Mouse (Mus musculus) bone marrow macrophage, adult 2 months (primary cell): ENCODE results near the gene Plcd1. TPM values are rescaled to one million over a fixed set of nuclear protein-coding genes. Genes with fewer than 3 reads are reported as not detected.

Source experiments
- H3K27ac ChIP-seq: 2 replicates; pipeline ENCODE4 v1.5.1; 2012; ENCODE audit warnings: low read depth, low read length; ENCODE audit not compliant: insufficient read depth
- H3K4me1 ChIP-seq: 2 replicates; pipeline ENCODE4 v1.6.1; 2012; ENCODE audit warnings: low read length; ENCODE audit not compliant: control insufficient read depth, insufficient read depth
- H3K4me3 ChIP-seq: 2 replicates; pipeline ENCODE4 v1.5.1; 2012; ENCODE audit warnings: mild to moderate bottlenecking, low read length, moderate library complexity; ENCODE audit not compliant: insufficient read depth
- CTCF ChIP-seq: IDR thresholded peaks from 2 replicates; pipeline ENCODE4 v1.5.1; 2012; ENCODE audit warnings: low read depth, mild to moderate bottlenecking, low read length, moderate library complexity
- POLR2A ChIP-seq: IDR thresholded peaks from 2 replicates; pipeline ENCODE4 v1.6.1; 2012; ENCODE audit warnings: mild to moderate bottlenecking, low read depth, low read length, borderline replicate concordance
- polyA plus RNA-seq: library from polyadenylated mRNA; stranded (reverse); fragments of >200 nt; gene quantifications from 2 replicates; pipeline ENCODE4 v1.2.4, GENCODE M21; 2012; ENCODE audit not compliant: missing spikeins, insufficient read depth, insufficient read length

Gene Plcd1
- polyA plus RNA-seq, 1 experiment, result 1.7 TPM

DNA sequence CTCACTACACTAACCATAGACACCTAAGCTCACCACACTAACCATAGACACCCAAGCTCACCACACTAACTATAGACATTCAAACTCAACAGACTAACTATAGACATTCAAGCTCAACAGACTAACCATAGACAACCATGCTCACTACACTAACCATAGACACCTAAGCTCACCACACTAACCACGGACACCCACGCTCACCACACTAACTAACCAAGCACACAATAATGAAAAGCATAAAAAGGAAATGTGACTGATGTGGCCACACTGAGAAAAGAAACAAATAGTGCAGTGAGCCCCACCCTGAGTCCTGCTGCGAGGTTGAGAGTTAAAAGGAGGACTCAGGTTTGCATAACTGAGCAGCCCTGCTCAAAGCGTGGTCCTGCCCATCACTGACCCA, 38.0 kb downstream of the Plcd1 start:
- Histone ChIP-seq H3K27ac (no peak overlapping the region), H3K4me3 (no peak overlapping the region), H3K4me1 (peaks cover 8% of the 10 kb centered on the region)
- TF ChIP-seq CTCF (no peak), POLR2A (no peak)

- TF ChIP-seq CTCF (no peak), POLR2A (no peak)
- Histone ChIP-seq H3K27ac (no peak overlapping the region), H3K4me3 (no peak overlapping the region), H3K4me1 (peaks cover 8% of the 10 kb centered on the region)
Measured at GRCm38 (mm10) chr9:119053964-119054576, 39.2 kb downstream of the Plcd1 start.

- H3K4me3 ChIP-seq, result no peak within 1 kb of the TSS
- H3K27ac ChIP-seq, result no peak within 1 kb of the TSS
- H3K4me1 ChIP-seq, result peaks cover 8% of the 10 kb centered on the region
- TF ChIP-seq POLR2A (no peak), CTCF (no peak)
Measured at GRCm38 (mm10) chr9:119052154-119052944, 41.0 kb downstream of the Plcd1 start, which contains the start of gene Vill. TSS of gene Vill (plus strand) at chr9:119052778.

- H3K27ac ChIP-seq, result no peak overlapping the region
- peaks cover 8% of the 10 kb centered on the region for H3K4me1 ChIP-seq
- TF ChIP-seq POLR2A, result no peak
- no peak for TF ChIP-seq CTCF
- no peak overlapping the region for H3K4me3 ChIP-seq
Measured at GRCm38 (mm10) chr9:119051158-119051557, 42.1 kb downstream of the Plcd1 start.

DNA sequence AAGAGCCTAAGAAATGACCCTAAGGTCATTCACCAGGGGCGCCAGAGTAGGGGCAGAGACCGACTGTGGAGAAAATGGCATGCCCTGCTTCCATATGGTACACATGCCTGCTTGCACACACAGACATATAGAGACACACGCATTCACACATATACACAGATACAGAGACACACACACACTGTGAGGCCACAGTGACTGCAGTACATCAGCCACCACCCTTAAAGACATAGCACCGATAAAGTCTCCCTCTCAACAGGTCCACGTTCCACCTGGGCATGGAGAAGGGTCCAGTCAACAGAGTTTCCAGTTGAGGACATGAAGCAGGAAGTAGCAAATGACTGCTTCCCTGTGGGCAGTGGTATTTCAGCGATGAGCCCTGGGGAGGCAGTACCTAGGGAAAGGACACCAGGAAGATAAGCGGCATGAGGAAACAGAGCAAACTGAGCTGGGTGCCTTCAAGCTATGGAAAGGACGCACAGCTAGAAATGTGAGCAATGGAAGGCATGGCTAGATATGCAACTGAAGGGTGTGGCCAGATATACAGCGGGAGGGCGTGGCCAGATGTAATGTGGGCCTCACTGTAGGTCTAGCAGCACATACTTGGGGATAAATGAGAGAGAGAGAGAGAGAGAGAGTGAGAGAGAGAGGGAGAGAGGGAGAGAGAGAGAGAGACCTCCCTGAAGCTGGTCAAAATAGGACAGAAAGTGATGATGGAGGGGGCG, 45.0 kb downstream of the Plcd1 start:
- no peak overlapping the region for H3K27ac ChIP-seq
- TF ChIP-seq CTCF, result no peak
- no peak for TF ChIP-seq POLR2A
- H3K4me1 ChIP-seq, result peaks cover 6% of the 10 kb centered on the region
- no peak overlapping the region for H3K4me3 ChIP-seq

GRCm38 (mm10) chr9:119040101-119040775, 53.1 kb downstream of the Plcd1 start:
- Histone ChIP-seq H3K4me1 (peaks cover 23% of the 10 kb centered on the region), H3K4me3 (no peak overlapping the region), H3K27ac (no peak overlapping the region)
- TF ChIP-seq POLR2A, result no peak
- no peak for TF ChIP-seq CTCF

DNA sequence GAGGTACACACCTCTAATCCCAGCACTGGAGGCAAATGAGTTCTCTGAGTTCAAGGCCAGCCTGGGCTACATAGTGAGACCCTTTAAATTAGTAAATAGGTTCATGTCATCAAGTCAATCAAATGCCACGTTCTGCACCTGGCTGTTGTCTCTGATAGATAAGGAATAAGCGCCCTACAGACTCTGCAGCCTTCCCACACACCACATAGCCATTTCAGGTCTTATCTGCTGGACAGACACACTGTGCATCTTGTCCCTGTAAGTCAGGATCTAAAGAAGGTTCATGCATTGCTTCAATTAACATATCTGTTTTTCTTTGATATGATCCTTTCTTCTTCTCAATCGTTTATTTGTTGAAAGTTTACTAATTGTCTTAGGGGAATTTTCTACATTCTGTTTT, 54.7 kb downstream of the Plcd1 start:
- TF ChIP-seq POLR2A, result no peak
- H3K27ac ChIP-seq, result no peak overlapping the region
- no peak overlapping the region for H3K4me3 ChIP-seq
- peaks cover 24% of the 10 kb centered on the region for H3K4me1 ChIP-seq

- Histone ChIP-seq H3K27ac (no peak overlapping the region), H3K4me3 (no peak overlapping the region), H3K4me1 (peaks cover 24% of the 10 kb centered on the region)
- TF ChIP-seq POLR2A, result no peak
- TF ChIP-seq CTCF, result no peak
Measured at GRCm38 (mm10) chr9:119037076-119037730, 56.1 kb downstream of the Plcd1 start.

DNA sequence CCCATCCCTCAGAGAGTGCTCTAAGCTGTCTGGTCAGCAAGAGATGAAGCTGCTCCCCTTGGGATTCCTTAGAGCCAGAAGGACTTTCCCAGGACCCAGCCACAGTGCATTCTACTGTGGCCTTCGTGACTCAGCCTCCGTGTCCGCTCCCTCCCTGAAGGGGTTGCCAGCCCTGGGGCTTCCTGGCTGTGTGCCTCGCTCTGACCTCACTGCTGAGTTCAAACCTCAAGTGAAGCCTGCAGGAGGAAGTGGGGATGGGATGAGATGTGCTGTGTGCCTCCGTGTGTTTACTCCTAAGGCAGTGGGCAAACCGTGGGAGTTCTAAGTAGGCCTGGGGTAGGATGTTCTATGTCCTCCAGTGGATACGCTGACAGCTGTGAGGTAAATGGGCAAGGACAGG, 57.5 kb downstream of the Plcd1 start:
- Histone ChIP-seq H3K27ac (no peak overlapping the region), H3K4me1 (peaks cover 24% of the 10 kb centered on the region)
- TF ChIP-seq CTCF (no peak), POLR2A (no peak)

More for the DNA sequence above, 57.5 kb downstream of the Plcd1 start:
- H3K4me3 ChIP-seq, result no peak overlapping the region
